Mouse (Mus musculus) myocyte (in vitro differentiated cells): ENCODE results near the gene Tescl. TPM values are rescaled to one million over a fixed set of nuclear protein-coding genes. Genes with fewer than 3 reads are reported as not detected.

Experiments
- H3K27me3 ChIP-seq: one replicate; pipeline ENCODE4 v1.6.1; 2011; ENCODE audit not compliant: control insufficient read depth, insufficient read depth, insufficient read length
- H3K36me3 ChIP-seq: one replicate; pipeline ENCODE4 v1.6.1; 2011; ENCODE audit not compliant: control insufficient read depth, insufficient read depth
- H3K4me2 ChIP-seq: one replicate; pipeline ENCODE4 v1.6.1; 2011; ENCODE audit warnings: low read depth, control low read depth
- H3K4me3 ChIP-seq: one replicate; pipeline ENCODE4 v1.5.1; 2011; ENCODE audit warnings: mild to moderate bottlenecking, control low read depth, moderate library complexity
- H3K79me2 ChIP-seq: one replicate; pipeline ENCODE4 v1.6.1; 2011; ENCODE audit not compliant: control insufficient read depth, insufficient read depth
- H3ac ChIP-seq: one replicate; pipeline ENCODE4 v1.6.1; 2011; ENCODE audit not compliant: control insufficient read depth, insufficient read length
- CEBPB ChIP-seq: IDR thresholded peaks from 2 replicates; pipeline ENCODE4 v1.6.1; 2011; ENCODE audit warnings: mild to moderate bottlenecking, moderate library complexity; ENCODE audit not compliant: poor library complexity, insufficient read depth, severe bottlenecking
- E2F4 ChIP-seq: IDR thresholded peaks from one replicate; pipeline ENCODE4 v1.6.1; 2011; ENCODE audit warnings: mild to moderate bottlenecking, control low read depth, moderate library complexity; ENCODE audit not compliant: insufficient read depth
- MAX ChIP-seq: IDR thresholded peaks from one replicate; pipeline ENCODE4 v1.6.1; 2011; ENCODE audit warnings: low read depth, mild to moderate bottlenecking, control low read depth
- MYOD1 ChIP-seq, 3 experiments: IDR thresholded peaks; one replicate each; pipeline ENCODE4 v1.6.1; 2011; ENCODE audit warnings: control low read depth in 2 of 3, low read depth in 2 of 3, mild to moderate bottlenecking in 2 of 3, moderate library complexity in 1 of 3; ENCODE audit not compliant: insufficient read length in 2 of 3, control insufficient read depth in 1 of 3
- MYOG ChIP-seq, 3 experiments: IDR thresholded peaks; one replicate each; pipeline ENCODE4 v1.6.1; 2011; ENCODE audit warnings: control low read depth in 2 of 3, low read depth in 2 of 3, mild to moderate bottlenecking in 2 of 3; ENCODE audit not compliant: insufficient read length in 2 of 3, control insufficient read depth in 1 of 3, insufficient read depth in 1 of 3
- POLR2A ChIP-seq: IDR thresholded peaks from one replicate; pipeline ENCODE4 v1.6.1; 2011; ENCODE audit warnings: low read depth, mild to moderate bottlenecking, control low read depth, moderate library complexity; ENCODE audit not compliant: insufficient read length
- POLR2AphosphoS2 ChIP-seq: IDR thresholded peaks from one replicate; pipeline ENCODE4 v1.6.1; 2011; ENCODE audit warnings: low read depth, control low read depth; ENCODE audit not compliant: insufficient read length
- REST ChIP-seq: IDR thresholded peaks from one replicate; pipeline ENCODE4 v1.6.1; 2011; ENCODE audit warnings: mild to moderate bottlenecking, control low read depth, moderate library complexity; ENCODE audit not compliant: insufficient read depth, insufficient read length
- SRF ChIP-seq: IDR thresholded peaks from one replicate; pipeline ENCODE4 v1.6.1; 2011; ENCODE audit warnings: low read depth; ENCODE audit not compliant: control insufficient read depth, insufficient read length
- TCF12 ChIP-seq: IDR thresholded peaks from one replicate; pipeline ENCODE4 v1.6.1; 2011; ENCODE audit warnings: mild to moderate bottlenecking, control low read depth; ENCODE audit not compliant: poor library complexity, insufficient read depth, severe bottlenecking
- TCF3 ChIP-seq: IDR thresholded peaks from one replicate; pipeline ENCODE4 v1.6.1; 2011; ENCODE audit warnings: low read depth, control low read depth; ENCODE audit not compliant: insufficient read length
- USF1 ChIP-seq: IDR thresholded peaks from one replicate; pipeline ENCODE4 v1.6.1; 2011; ENCODE audit warnings: low read depth, mild to moderate bottlenecking, control low read depth, moderate library complexity
- polyA plus RNA-seq: library from polyadenylated mRNA; unstranded; fragments of >200 nt; fragmentation: generic; extraction: Trizol; gene quantifications from one replicate; pipeline ENCODE4 v1.2.1, GENCODE M21; 2012; ENCODE audit warnings: missing spikeins

Tescl gene
- polyA plus RNA-seq, 1 experiment, result 0.05 TPM

DNA sequence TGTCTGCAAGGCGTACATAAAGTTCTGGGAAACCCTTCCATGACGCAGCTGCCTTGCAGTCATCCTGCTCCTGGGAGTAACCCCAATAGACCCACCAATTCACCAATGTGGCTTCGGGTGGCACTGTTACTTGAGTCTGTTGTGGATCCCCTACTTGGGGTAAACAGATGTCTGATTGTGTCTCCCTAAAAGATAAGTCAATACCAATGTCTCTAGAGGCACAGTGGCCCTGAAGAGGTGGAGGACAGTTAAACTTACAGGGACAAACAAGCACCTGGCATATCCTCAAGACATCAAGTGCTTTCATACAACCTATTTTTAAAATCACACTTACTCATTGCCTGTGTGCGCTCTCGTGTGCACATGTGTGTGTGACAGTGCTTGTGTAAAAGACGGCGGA is 38.4 kb downstream of the Tescl start:
- Histone ChIP-seq H3K4me2 (no peak overlapping the region), H3K79me2 (no peaks in the 10 kb centered on the region), H3ac (no peak overlapping the region), H3K27me3 (no peaks in the 10 kb centered on the region), H3K4me3 (no peak overlapping the region), H3K36me3 (no peaks in the 10 kb centered on the region)
- TF ChIP-seq USF1 (no peak), POLR2A (no peak), TCF12 (no peak), MYOD1 (IDR thresholded peaks at IDR 0.05; ENCODE audit: control insufficient read depth in 1 of 3, insufficient read length in 2 of 3, low read depth in 2 of 3) (no peak), CEBPB (no peak), TCF3 (no peak), MAX (no peak), POLR2AphosphoS2 (no peak), MYOG (IDR thresholded peaks at IDR 0.05; ENCODE audit: control insufficient read depth in 1 of 3, insufficient read depth in 1 of 3, insufficient read length in 2 of 3, low read depth in 2 of 3) (no peak), E2F4 (no peak), REST (no peak), SRF (no peak)

- Histone ChIP-seq H3K27me3 (no peaks in the 10 kb centered on the region), H3ac (no peak overlapping the region), H3K4me3 (no peak overlapping the region), H3K36me3 (no peaks in the 10 kb centered on the region), H3K79me2 (no peaks in the 10 kb centered on the region), H3K4me2 (no peak overlapping the region)
- TF ChIP-seq SRF (no peak), MAX (no peak), POLR2A (no peak), CEBPB (no peak), USF1 (no peak), REST (no peak), MYOD1 (IDR thresholded peaks at IDR 0.05; ENCODE audit: control insufficient read depth in 1 of 3, insufficient read length in 2 of 3, low read depth in 2 of 3) (no peak), POLR2AphosphoS2 (no peak), TCF3 (no peak), TCF12 (no peak), E2F4 (no peak), MYOG (IDR thresholded peaks at IDR 0.05; ENCODE audit: control insufficient read depth in 1 of 3, insufficient read depth in 1 of 3, insufficient read length in 2 of 3, low read depth in 2 of 3) (no peak)
These were observed 39.0 kb downstream of the Tescl start for GRCm38 (mm10) chr7:24294763-24295162.

GRCm38 (mm10) chr7:24293061-24293851 is 40.5 kb downstream of the Tescl start:
- TF ChIP-seq CEBPB (no peak), MYOG (IDR thresholded peaks at IDR 0.05; ENCODE audit: control insufficient read depth in 1 of 3, insufficient read depth in 1 of 3, insufficient read length in 2 of 3, low read depth in 2 of 3) (no peak), TCF3 (no peak), MAX (no peak), USF1 (no peak), POLR2AphosphoS2 (no peak), SRF (no peak), REST (no peak), E2F4 (no peak), MYOD1 (IDR thresholded peaks at IDR 0.05; ENCODE audit: control insufficient read depth in 1 of 3, insufficient read length in 2 of 3, low read depth in 2 of 3) (no peak)
- Histone ChIP-seq H3ac (no peak overlapping the region), H3K4me3 (no peak overlapping the region), H3K4me2 (no peak overlapping the region), H3K27me3 (no peaks in the 10 kb centered on the region), H3K36me3 (no peaks in the 10 kb centered on the region), H3K79me2 (no peaks in the 10 kb centered on the region)

DNA sequence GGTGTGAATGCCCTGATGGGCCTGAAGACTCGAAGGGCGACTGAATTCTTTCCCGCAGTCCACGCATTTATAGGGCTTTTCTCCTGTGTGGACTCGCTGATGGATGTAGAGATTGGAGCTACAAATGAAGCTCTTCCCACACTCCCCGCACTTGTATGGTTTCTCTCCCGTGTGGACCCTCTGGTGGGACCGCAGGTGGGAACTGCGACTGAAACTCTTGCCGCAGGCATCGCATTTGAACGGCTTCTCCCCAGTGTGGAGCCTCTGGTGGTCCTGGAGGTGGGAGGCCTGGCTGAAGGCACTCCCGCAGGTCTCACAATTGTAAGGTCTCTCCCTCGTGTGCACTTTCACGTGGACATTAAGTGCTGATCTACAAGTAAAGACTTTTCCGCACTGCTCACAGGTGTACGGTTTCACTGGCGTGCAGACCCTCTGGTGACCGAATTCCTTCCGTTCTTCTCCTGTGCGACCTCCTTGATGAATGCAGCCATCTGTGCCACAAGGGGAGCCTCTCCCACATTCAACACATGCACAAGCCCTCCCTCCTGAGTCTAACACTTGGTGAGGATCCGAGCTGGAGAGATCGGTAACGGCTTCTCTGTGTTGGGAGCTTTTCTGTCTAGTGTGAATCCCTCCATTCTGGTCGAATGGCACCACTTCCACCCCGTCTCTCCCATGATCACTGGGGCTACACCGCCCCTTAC is 42.2 kb downstream of the Tescl start:
- H3K36me3 ChIP-seq, result no peaks in the 10 kb centered on the region
- H3K4me2 ChIP-seq, result no peak overlapping the region
- H3ac ChIP-seq, result no peak overlapping the region
- no peaks in the 10 kb centered on the region for H3K79me2 ChIP-seq
- TF ChIP-seq SRF (no peak), MAX (no peak), CEBPB (no peak), MYOD1 (IDR thresholded peaks at IDR 0.05; ENCODE audit: control insufficient read depth in 1 of 3, insufficient read length in 2 of 3, low read depth in 2 of 3) (no peak), E2F4 (no peak), POLR2AphosphoS2 (no peak), POLR2A (no peak), TCF12 (no peak)
- H3K4me3 ChIP-seq, result no peak overlapping the region
- H3K27me3 ChIP-seq, result no peaks in the 10 kb centered on the region
